Mouse (Mus musculus): ENCODE results near the gene Wdr78. TPM values are rescaled to one million over a fixed set of nuclear protein-coding genes. Genes with fewer than 3 reads are reported as not detected.

The Wdr78 gene
- polyA plus RNA-seq (2017; shearing (Covaris generic)), result 3.0 TPM

GRCm38 (mm10) chr4:103114184-103115111 is at the start of gene Wdr78, which contains the start of gene Mier1:
TSS of gene Wdr78 (minus strand) at chr4:103114555.
TSS of gene Mier1 (plus strand) at chr4:103114390.

GRCm38 (mm10) chr4:103026621-103027020 is 87.7 kb downstream of the Wdr78 start, which contains the start of gene Insl5:
TSS of gene Insl5 (minus strand) at chr4:103026842.

Other genes starting within 250 kb of the Wdr78 start
- not detected for gene Tctex1d1, start 135.9 kb downstream of the Wdr78 start, polyA plus RNA-seq (2017; shearing (Covaris generic))
- not detected for gene Insl5, start 87.7 kb downstream of the Wdr78 start, polyA plus RNA-seq (2017; shearing (Covaris generic))
- 74.4 TPM for gene Mier1, start 165 bp downstream of the Wdr78 start, polyA plus RNA-seq (2017; shearing (Covaris generic))
- 63.6 TPM for gene Slc35d1, start 100.6 kb upstream of the Wdr78 start, polyA plus RNA-seq (2017; shearing (Covaris generic))
- gene 4921539E11Rik, start 176.3 kb upstream of the Wdr78 start, polyA plus RNA-seq (2017; shearing (Covaris generic)), result not detected
- gene Oma1, start 199.3 kb upstream of the Wdr78 start, polyA plus RNA-seq (2017; shearing (Covaris generic)), result 37.2 TPM